Mouse (Mus musculus) spleen, postnatal 14 days (tissue): ENCODE data around the gene Erh.
A peak's percentile ranks its signal among the peaks of the same experiment; 100 is the strongest.

Experiments used
- DNase-seq, 2 experiments: peaks; one replicate each; pipeline ENCODE4 v3.0.0; 2021 to 2022; ENCODE audit warnings: low spot score in 2 of 2

The Erh gene

DNA sequence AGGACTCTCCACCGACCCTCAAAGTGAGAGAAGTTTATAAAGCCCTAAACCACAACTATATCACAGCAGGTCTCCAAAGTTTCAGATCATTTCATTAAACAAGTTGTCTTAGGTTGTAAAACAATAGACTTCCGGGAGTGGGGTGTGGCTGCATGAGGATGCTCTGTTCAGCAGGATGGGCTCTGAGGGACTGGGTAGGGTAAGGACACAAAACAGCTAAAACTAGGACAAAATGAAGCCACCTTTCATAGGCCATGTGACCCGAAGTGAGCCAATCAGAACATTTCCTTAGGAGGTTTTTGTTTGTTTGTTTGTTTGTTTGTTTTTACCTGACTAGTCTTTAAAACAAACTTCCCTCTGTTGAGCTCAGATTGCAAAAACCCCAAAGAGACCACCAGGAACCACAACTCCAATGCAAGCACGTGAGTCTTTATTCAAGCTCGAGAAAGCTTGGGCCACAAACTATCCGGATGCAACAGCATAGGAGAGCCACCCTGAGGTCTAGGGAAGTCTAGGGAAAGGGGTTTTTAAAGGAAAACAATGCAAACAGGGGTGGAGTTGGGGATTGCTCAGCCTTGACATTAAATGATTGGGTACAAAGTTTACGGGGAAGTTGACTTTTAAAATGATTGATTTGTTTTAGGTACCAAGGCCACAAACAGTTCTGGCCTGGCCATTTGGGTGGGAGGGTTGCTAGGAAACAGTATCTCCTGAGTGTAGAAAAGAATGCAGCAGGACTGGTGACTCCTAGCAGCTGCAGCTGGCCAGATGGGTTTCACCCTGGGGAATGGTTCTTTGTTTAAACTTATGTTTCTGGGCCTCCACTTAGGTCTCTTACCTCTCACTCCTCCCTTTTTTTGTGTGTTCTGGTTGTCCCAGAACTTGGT, 28.5 kb downstream of the Erh start:
- DNase-seq = no peak

DNA sequence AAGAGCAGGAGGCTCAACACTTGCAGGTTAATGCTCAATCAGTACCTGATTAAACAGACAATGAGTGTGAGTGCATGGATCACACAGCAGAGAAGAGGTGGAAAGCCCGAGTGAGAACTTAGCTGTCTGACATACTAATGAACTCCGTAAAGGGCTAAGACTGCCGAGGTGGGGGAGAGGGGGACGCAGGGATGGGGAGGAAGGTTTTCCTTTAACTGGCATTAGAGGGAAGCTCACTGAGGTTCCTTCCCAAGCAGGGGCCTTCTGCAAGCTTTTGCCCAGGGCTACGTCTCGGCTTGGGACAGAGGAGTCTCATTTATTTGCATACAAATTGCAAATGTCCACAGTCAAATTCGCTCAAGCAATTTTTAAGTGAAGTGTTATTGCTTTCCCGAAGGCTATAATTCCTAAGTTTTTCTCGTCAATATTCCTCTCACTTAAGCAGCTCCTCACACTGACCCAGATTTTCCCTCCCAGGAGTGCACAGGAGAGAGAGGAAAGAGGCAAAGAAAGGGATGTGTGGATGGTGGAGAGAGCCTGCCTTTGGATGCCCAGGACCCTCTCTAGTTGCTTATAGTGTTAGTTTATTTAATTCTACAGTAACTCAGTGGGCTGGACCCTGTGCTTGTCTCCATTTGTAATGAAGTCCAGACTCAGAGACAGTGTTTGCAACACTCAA, 31.9 kb downstream of the Erh start:
- DNase-seq = no peak

GRCm38 (mm10) chr12:80609928-80610327, 34.2 kb downstream of the Erh start:
- no peak for DNase-seq

- no peak for DNase-seq
These were observed 35.6 kb downstream of the Erh start for GRCm38 (mm10) chr12:80608576-80608975.

DNA sequence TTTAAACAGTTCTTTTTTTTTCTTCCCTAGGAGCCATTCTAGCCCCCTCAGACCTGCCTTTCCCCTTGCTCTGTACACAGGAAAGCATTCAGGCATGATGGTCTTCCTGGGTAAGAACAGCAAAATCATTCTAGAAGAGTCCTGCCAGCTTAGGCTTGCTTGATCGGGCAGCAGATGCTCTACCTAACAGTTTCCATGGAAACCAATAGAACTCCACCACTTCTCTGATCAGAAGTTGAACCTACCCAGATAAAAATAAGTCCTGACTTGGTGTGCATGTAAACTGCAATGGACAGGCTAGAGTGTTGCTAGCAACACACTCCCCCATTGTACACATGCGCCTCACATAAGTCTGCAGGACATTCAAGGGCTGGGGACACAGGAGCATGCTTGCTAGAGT, 39.9 kb downstream of the Erh start:
- no peak for DNase-seq

DNA sequence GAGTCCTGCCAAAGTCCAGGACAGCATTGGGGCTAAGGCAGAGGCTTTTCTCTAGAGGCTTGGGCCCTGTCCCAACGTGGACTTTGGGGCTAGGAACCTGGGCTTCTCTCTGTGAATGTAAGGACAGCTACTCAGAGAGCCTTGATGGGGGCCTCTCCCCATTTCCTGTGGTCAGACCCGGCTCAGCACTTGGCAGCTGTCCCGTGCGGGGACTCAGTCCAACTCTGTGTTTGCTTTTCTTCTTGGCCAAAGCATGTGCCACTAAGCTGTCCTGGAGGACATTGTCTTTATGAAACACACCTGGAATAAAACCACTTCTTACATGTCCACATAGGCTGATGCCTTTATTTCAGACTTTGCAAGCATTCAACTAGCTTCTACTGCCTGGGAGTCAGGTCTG, 40.6 kb downstream of the Erh start:
- no peak for DNase-seq

GRCm38 (mm10) chr12:80602432-80602831, 41.7 kb downstream of the Erh start:
- no peak for DNase-seq

DNA sequence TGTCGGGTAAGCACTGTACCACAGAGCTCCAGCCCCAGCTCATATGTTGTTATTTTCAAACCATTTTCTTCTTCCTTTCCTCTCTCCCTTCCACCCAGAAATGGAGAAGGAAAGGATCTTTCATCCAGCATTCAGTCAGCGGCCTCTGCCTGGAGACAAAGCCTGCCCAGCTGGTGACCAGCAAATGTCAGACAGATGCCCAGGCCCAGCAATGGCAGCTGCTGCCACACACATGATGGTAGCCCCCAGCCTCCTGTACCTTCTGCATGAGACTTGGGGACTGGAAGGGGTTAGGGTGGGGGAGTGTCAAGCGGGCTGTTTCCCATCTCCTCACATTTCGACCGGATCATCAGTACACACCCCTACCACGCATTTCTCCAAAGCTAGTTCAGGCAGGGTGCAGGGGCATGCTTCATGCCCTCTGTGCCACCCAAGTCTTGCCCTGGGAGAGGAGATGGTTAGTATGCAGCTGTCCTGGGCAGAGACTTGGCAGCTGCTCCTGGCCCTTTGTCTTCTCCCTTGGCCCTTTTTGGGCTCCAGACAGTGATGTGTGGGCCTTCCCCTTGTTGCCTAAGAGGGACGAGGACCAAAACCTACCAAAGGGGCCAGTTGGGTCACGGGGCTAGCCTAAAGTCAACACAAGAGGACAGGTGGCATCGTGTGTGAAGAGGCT, 42.4 kb downstream of the Erh start:
- no peak for DNase-seq

- DNase-seq = no peak
These were observed 45.4 kb downstream of the Erh start for GRCm38 (mm10) chr12:80598756-80599155.

- no peak for DNase-seq
These were observed 45.9 kb downstream of the Erh start for GRCm38 (mm10) chr12:80598236-80598635.

- DNase-seq = no peak
These were observed 48.2 kb downstream of the Erh start for GRCm38 (mm10) chr12:80595968-80596367.

DNA sequence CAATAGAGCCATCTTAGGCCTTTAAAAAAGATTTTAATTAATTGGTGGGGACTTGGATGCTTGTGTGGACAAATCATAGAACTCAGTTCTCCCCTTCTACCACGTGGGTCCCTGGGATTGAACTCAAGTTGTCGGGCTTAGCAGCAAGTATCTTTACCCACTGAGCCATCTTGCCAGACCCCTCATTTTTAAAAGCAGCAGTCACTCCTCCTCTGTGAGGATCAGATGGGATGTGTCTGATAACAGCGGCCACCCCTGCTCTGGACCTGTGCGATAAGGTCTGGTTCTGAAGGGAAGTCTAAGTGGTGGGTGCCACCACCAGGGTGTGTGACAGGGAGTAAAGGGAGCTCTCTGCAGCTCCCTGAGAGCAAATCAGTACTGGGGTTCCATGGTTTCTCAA, 48.6 kb downstream of the Erh start:
- DNase-seq = no peak

DNA sequence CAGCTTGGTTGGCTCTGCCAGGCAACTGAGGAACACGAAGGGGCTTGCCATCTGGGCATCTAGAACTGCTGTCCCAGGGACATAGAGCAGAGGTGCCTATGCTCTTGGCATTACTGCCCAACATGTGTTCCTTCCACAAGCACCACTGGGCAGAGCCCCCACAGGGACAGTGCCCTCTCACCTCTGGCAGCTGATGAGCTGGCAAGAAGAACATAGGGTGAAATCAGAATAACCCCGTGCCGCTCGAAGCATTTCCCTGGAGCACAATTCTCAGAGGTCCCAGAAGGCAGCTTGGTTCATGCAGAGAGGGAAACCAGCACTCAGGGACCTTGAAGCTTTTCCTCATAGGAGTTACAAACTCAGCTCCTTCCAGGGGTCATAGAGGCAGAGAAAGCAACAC, 49.4 kb downstream of the Erh start:
- DNase-seq = no peak

DNA sequence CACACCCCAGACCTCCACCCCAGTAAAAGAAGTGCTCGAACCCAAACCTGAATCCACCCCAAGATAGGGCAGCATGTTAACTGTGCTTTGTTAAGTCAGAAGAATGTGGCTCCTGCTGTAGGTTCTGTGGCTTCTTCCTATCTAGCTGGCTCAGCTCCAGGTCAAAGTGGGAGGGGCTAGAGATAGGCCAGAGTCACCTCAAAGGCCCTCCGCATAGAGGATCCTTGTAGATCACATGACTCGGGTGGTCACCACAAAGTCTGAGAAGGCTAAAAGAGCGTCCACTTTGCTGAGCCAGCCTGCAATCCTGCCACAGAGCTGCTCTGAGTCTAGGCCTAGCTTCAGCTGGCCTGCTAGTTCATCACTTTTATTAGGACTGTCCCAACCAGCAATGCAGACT, 50.0 kb downstream of the Erh start:
- DNase-seq = peak; percentile 9 to 25

DNA sequence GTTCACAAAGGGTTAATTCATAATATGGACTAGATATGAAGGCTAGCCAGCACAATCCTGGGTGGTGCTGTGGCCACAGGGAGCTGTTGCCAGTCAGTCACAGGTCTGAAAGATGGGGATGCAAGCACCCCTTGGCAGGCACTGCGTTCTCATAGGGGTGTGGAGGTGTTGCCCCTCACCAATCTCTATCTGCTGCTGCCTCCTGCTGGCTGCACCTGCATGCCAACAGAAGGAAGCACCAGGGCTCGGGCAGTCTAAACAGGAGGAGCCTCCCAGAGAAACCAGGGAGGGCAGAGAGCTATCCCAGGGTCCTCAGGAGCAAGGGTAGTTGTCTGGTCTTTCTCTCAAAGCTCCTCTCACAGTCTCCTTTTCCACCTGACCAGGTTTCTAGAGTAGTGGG, 59.2 kb downstream of the Erh start:
- no peak for DNase-seq
